Mouse (Mus musculus): ENCODE measurements around the gene Rac3. TPM values are rescaled to one million over a fixed set of nuclear protein-coding genes. Genes with fewer than 3 reads are reported as not detected.
"Not testable (repeated sequence)": the region's sequence is repeated elsewhere in the genome, so short reads cannot be mapped to it uniquely, and the experiment has no call there.

Rac3 gene
- polyA plus RNA-seq, 1 experiment = 2.5 TPM

GRCm38 (mm10) chr11:120727169-120727527, 5.9 kb downstream of the Rac3 start, which contains the start of gene Dcxr:
Gene Dcxr, minus strand, starts transcription at chr11:120727281.
- H3K27me3 ChIP-seq (ENCODE audit: control insufficient read depth, insufficient read depth, insufficient read length) = no peaks in the 10 kb centered on the region
- H3K79me3 ChIP-seq (ENCODE audit: low read depth) = no peaks in the 10 kb centered on the region
- no peak for TF ChIP-seq CEBPB (IDR thresholded peaks at IDR 0.05; ENCODE audit: low read depth)
- TF ChIP-seq FOSL1 (IDR thresholded peaks at IDR 0.05; ENCODE audit: insufficient read depth, low read length, poor library complexity, severe bottlenecking) = no peak
- TF ChIP-seq CTCF (IDR thresholded peaks at IDR 0.05; ENCODE audit: control insufficient read depth, insufficient read depth, insufficient read length) = peak; percentile 38
- TF ChIP-seq MAX (IDR thresholded peaks at IDR 0.05) = peak; percentile 17
- no peak for TF ChIP-seq MYOG (IDR thresholded peaks at IDR 0.05; ENCODE audit: control insufficient read depth, extremely low read depth, insufficient read length)
- TF ChIP-seq USF1 (IDR thresholded peaks at IDR 0.05; ENCODE audit: low read depth) = peak; percentile 63
- no peaks in the 10 kb centered on the region for H3K36me3 ChIP-seq (ENCODE audit: control insufficient read depth, insufficient read depth)
- no peaks in the 10 kb centered on the region for H3K79me2 ChIP-seq (ENCODE audit: control insufficient read depth, insufficient read depth)
- peak within 1 kb of the TSS; percentile 43 for H3ac ChIP-seq (ENCODE audit: control insufficient read depth, insufficient read length, low read depth)
- H3K4me3 ChIP-seq (ENCODE audit: insufficient read depth, poor library complexity, severe bottlenecking) = peak within 1 kb of the TSS; percentile 35

DNA sequence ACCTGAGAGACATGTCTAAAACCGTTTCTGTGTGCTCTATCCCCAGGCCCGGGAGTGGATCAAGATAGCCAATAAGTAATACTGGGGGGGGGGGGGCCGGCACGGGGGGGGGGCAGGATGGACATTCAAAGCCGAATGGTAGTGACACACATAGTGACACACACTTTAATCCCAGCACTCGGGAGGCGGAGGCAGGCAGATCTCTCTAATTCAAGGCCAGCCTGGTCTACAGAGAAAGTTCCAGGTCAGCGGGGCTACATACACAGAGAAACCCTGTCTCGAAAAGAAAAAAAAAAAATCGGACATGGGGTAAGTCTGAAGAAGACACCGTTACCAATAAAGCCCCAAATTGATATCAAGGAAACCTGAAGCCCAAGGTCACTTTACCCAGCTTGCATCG, 6.3 kb downstream of the Rac3 start:
- Histone ChIP-seq H3K4me3 (ENCODE audit: insufficient read depth, poor library complexity, severe bottlenecking) (no peak overlapping the region), H3K79me2 (ENCODE audit: control insufficient read depth, insufficient read depth) (no peaks in the 10 kb centered on the region), H3ac (ENCODE audit: control insufficient read depth, insufficient read length, low read depth) (no peak overlapping the region), H3K36me3 (ENCODE audit: control insufficient read depth, insufficient read depth) (no peaks in the 10 kb centered on the region), H3K79me3 (ENCODE audit: low read depth) (no peaks in the 10 kb centered on the region), H3K27me3 (ENCODE audit: control insufficient read depth, insufficient read depth, insufficient read length) (no peaks in the 10 kb centered on the region)
- TF ChIP-seq MAX (IDR thresholded peaks at IDR 0.05) = no peak
- no peak for TF ChIP-seq MYOG (IDR thresholded peaks at IDR 0.05; ENCODE audit: control insufficient read depth, extremely low read depth, insufficient read length)
- TF ChIP-seq MYOD1 (IDR thresholded peaks at IDR 0.05; ENCODE audit: control insufficient read depth, insufficient read length, low read depth) = no peak
- TF ChIP-seq FOSL1 (IDR thresholded peaks at IDR 0.05; ENCODE audit: insufficient read depth, low read length, poor library complexity, severe bottlenecking) = no peak
- TF ChIP-seq CTCF (IDR thresholded peaks at IDR 0.05; ENCODE audit: control insufficient read depth, insufficient read depth, insufficient read length) = no peak
- TF ChIP-seq USF1 (IDR thresholded peaks at IDR 0.05; ENCODE audit: low read depth) = no peak
- no peak for TF ChIP-seq CEBPB (IDR thresholded peaks at IDR 0.05; ENCODE audit: low read depth)

DNA sequence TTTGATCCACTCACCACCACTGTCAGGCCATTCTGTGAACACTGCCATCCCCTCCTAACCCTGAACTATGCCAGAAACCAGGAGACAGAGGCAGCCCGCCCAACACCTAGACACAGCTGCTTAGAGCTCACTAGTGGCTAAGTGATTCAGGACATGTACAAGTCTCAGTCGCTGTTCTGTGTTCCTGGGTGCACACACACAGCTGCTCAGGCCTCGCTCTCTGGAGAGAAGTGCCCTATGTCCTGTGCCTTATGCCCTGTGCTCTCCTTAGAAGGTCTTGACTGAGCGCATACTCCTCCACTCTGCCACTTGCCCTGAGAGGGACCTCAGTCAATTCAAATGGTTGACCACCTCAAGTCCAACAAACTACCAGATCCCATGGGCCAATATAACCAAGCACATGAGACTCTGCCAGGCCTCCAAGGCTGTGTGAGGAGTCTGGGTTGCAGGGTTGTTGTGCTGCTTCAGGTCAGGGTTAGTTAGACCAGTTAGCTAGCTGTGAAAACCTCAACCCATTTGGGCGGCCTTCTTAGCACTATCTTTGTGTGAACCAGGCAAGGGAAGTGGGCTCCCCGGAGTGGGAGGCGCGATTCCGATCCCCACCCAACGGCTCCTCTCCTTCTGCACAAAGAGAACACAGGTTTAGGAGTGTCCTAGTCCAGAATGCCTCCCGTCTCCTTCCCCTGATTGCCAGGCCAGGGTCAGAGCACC, 7.4 kb downstream of the Rac3 start:
- Histone ChIP-seq H3K27me3 (ENCODE audit: control insufficient read depth, insufficient read depth, insufficient read length) (no peaks in the 10 kb centered on the region), H3K36me3 (ENCODE audit: control insufficient read depth, insufficient read depth) (no peaks in the 10 kb centered on the region), H3ac (ENCODE audit: control insufficient read depth, insufficient read length, low read depth) (no peak overlapping the region), H3K79me3 (ENCODE audit: low read depth) (no peaks in the 10 kb centered on the region), H3K79me2 (ENCODE audit: control insufficient read depth, insufficient read depth) (no peaks in the 10 kb centered on the region), H3K4me3 (ENCODE audit: insufficient read depth, poor library complexity, severe bottlenecking) (no peak overlapping the region)
- TF ChIP-seq USF1 (IDR thresholded peaks at IDR 0.05; ENCODE audit: low read depth) = no peak
- no peak for TF ChIP-seq MAX (IDR thresholded peaks at IDR 0.05)
- TF ChIP-seq MYOD1 (IDR thresholded peaks at IDR 0.05; ENCODE audit: control insufficient read depth, insufficient read length, low read depth) = no peak
- no peak for TF ChIP-seq MYOG (IDR thresholded peaks at IDR 0.05; ENCODE audit: control insufficient read depth, extremely low read depth, insufficient read length)
- no peak for TF ChIP-seq CEBPB (IDR thresholded peaks at IDR 0.05; ENCODE audit: low read depth)
- no peak for TF ChIP-seq CTCF (IDR thresholded peaks at IDR 0.05; ENCODE audit: control insufficient read depth, insufficient read depth, insufficient read length)
- no peak for TF ChIP-seq FOSL1 (IDR thresholded peaks at IDR 0.05; ENCODE audit: insufficient read depth, low read length, poor library complexity, severe bottlenecking)

- H3K79me2 ChIP-seq (ENCODE audit: control insufficient read depth, insufficient read depth); H3K36me3 ChIP-seq (ENCODE audit: control insufficient read depth, insufficient read depth); H3K4me3 ChIP-seq (ENCODE audit: insufficient read depth, poor library complexity, severe bottlenecking); H3K79me3 ChIP-seq (ENCODE audit: low read depth); H3ac ChIP-seq (ENCODE audit: control insufficient read depth, insufficient read length, low read depth); H3K27me3 ChIP-seq (ENCODE audit: control insufficient read depth, insufficient read depth, insufficient read length): not testable (repeated sequence)
Observed at GRCm38 (mm10) chr11:120729432-120730050, 8.3 kb downstream of the Rac3 start.

DNA sequence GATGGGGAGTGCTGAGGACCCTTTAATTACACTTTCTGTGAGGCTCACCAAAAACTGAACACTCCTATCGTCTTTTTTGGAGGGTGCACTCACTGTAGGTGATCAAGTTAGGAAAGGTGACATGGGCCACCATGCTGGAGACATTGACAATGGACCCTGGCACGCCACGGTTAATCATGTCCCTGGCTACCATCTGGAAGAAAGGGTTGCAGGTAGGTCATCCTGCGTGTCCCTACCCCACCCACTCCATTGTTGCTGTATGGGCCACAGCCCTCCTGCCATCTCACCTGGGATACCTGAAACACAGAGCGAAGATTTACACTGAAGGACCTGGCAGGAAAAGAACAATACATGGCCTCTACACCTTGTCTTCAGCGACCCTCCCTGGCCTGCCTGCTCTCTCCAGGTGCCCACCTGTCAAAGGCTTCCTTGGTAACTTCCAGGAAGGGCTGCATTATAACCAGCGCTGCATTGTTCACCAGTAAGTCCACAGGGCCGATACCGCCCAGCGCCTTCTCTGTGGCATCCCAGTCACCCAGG, 9.1 kb downstream of the Rac3 start:
- Histone ChIP-seq H3ac (ENCODE audit: control insufficient read depth, insufficient read length, low read depth) (no peak overlapping the region), H3K4me3 (ENCODE audit: insufficient read depth, poor library complexity, severe bottlenecking) (no peak overlapping the region), H3K27me3 (ENCODE audit: control insufficient read depth, insufficient read depth, insufficient read length) (no peaks in the 10 kb centered on the region), H3K79me2 (ENCODE audit: control insufficient read depth, insufficient read depth) (no peaks in the 10 kb centered on the region), H3K79me3 (ENCODE audit: low read depth) (no peaks in the 10 kb centered on the region), H3K36me3 (ENCODE audit: control insufficient read depth, insufficient read depth) (no peaks in the 10 kb centered on the region)
- no peak for TF ChIP-seq MYOG (IDR thresholded peaks at IDR 0.05; ENCODE audit: control insufficient read depth, extremely low read depth, insufficient read length)
- no peak for TF ChIP-seq USF1 (IDR thresholded peaks at IDR 0.05; ENCODE audit: low read depth)
- TF ChIP-seq CTCF (IDR thresholded peaks at IDR 0.05; ENCODE audit: control insufficient read depth, insufficient read depth, insufficient read length) = no peak
- no peak for TF ChIP-seq MYOD1 (IDR thresholded peaks at IDR 0.05; ENCODE audit: control insufficient read depth, insufficient read length, low read depth)
- TF ChIP-seq MAX (IDR thresholded peaks at IDR 0.05) = no peak
- no peak for TF ChIP-seq CEBPB (IDR thresholded peaks at IDR 0.05; ENCODE audit: low read depth)
- no peak for TF ChIP-seq FOSL1 (IDR thresholded peaks at IDR 0.05; ENCODE audit: insufficient read depth, low read length, poor library complexity, severe bottlenecking)

Measured in C2C12 (cell line).